Mouse (Mus musculus) heart, adult 2 months (tissue): ENCODE results near the gene Rpia.

ENCODE experiments used
- CTCF ChIP-seq: fragments of 200-600 bp; IDR thresholded peaks from 2 replicates; pipeline ENCODE4 v1.8.1; 2022; ENCODE audit warnings: antibody characterized with exemption, mild to moderate bottlenecking, moderate library complexity
- EP300 ChIP-seq: fragments of 200-500 bp; IDR thresholded peaks from 2 replicates; pipeline ENCODE4 v1.6.1; 2011; ENCODE audit warnings: low read depth, low read length, control low read depth; ENCODE audit not compliant: insufficient read depth
- POLR2A ChIP-seq: fragments of 200-500 bp; IDR thresholded peaks from 2 replicates; pipeline ENCODE4 v1.6.1; 2011; ENCODE audit warnings: mild to moderate bottlenecking, low read depth, low read length, control low read depth; ENCODE audit not compliant: insufficient read depth

- TF ChIP-seq CTCF (no peak), POLR2A (no peak), EP300 (no peak)
Observed at GRCm38 (mm10) chr6:70781336-70781735, 10.7 kb downstream of the Rpia start.
